Mouse (Mus musculus): ENCODE measurements around the gene Mefv. TPM values are rescaled to one million over a fixed set of nuclear protein-coding genes. Genes with fewer than 3 reads are reported as not detected.

Mefv gene
- total and polyA plus RNA-seq, 3 experiments, result not detected

DNA sequence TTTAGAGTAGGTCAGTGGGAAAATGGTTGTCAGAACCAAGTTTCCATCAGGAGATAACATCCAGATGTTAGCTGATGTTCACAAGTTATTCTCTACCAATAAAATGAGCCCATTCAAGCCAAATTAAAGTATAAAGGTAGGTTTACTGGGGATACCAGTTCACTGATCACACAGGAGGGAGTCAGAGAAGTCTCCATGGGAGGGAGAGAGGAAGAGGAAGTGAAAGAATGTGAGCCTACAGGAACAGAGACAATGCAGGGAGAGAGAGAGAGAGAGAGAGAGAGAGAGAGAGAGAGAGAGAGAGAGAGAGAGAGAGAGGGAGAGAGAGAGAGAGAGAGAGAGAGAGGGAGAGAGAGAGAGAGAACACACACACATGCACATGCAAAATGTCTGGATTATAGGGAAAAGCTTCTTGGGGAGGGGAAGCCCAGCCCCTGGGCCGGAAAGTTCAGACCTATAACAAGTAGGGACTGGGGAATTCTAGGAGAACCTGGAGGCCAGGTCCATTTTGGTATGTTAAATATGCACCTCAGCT lies 15.4 kb upstream of the Mefv start:
- Histone ChIP-seq H3K79me2 (ENCODE audit: control insufficient read depth, insufficient read depth, low read length, poor library complexity) (no peaks in the 10 kb centered on the region), H3K4me3 (ENCODE audit: control insufficient read depth in 1 of 2, insufficient read depth in 1 of 2, low read depth in 2 of 2, low read length in 2 of 2) (no peak overlapping the region), H3K27ac (ENCODE audit: control insufficient read depth, low read depth, low read length) (no peak overlapping the region), H3K4me1 (ENCODE audit: control insufficient read depth in 1 of 2, insufficient read depth in 2 of 2, low read length in 2 of 2) (no peaks in the 10 kb centered on the region), H3K9ac (ENCODE audit: control insufficient read depth, low read depth, low read length, poor library complexity, severe bottlenecking) (no peak overlapping the region), H3K27me3 (ENCODE audit: control insufficient read depth in 1 of 2, insufficient read depth in 2 of 2, low read length in 2 of 2) (peaks cover 0 to 7% of the 10 kb centered on the region in 2 experiments; a peak in 1 of 4 replicates), H3K9me3 (replicated peaks; ENCODE audit: insufficient read depth, low read length) (no peaks in the 10 kb centered on the region), H3K36me3 (ENCODE audit: control insufficient read depth in 1 of 2, insufficient read depth in 2 of 2, low read length in 2 of 2) (peaks cover 0 to 4% of the 10 kb centered on the region in 2 experiments; a peak in 1 of 4 replicates)
- TF ChIP-seq HCFC1 (IDR thresholded peaks at IDR 0.05; ENCODE audit: low read depth, low read length), result no peak
- TF ChIP-seq JUND (IDR thresholded peaks at IDR 0.05; ENCODE audit: low read depth, low read length), result peak; percentile 95
- no peak for TF ChIP-seq TBP (IDR thresholded peaks at IDR 0.05; ENCODE audit: low read depth, low read length)
- peak; percentile 23 for DNase-seq (ENCODE audit: low read depth, low spot score)

GRCm38 (mm10) chr16:3732612-3733011 lies 14.7 kb upstream of the Mefv start:
- Histone ChIP-seq H3K9ac (ENCODE audit: control insufficient read depth, low read depth, low read length, poor library complexity, severe bottlenecking) (no peak overlapping the region), H3K27ac (ENCODE audit: control insufficient read depth, low read depth, low read length) (no peak overlapping the region), H3K36me3 (ENCODE audit: control insufficient read depth in 1 of 2, insufficient read depth in 2 of 2, low read length in 2 of 2) (peaks cover 0 to 4% of the 10 kb centered on the region in 2 experiments; a peak in 1 of 4 replicates), H3K27me3 (ENCODE audit: control insufficient read depth in 1 of 2, insufficient read depth in 2 of 2, low read length in 2 of 2) (peaks cover 0 to 4% of the 10 kb centered on the region in 2 experiments; a peak in 1 of 4 replicates), H3K9me3 (replicated peaks; ENCODE audit: insufficient read depth, low read length) (no peaks in the 10 kb centered on the region), H3K4me3 (ENCODE audit: control insufficient read depth in 1 of 2, insufficient read depth in 1 of 2, low read depth in 2 of 2, low read length in 2 of 2) (no peak overlapping the region), H3K4me1 (ENCODE audit: control insufficient read depth in 1 of 2, insufficient read depth in 2 of 2, low read length in 2 of 2) (no peaks in the 10 kb centered on the region), H3K79me2 (ENCODE audit: control insufficient read depth, insufficient read depth, low read length, poor library complexity) (no peaks in the 10 kb centered on the region)
- TF ChIP-seq MYC (IDR thresholded peaks at IDR 0.05; ENCODE audit: low read depth, low read length) (peak; percentile 66; the same call in 1 of the 2 replicates), EP300 (IDR thresholded peaks at IDR 0.05; ENCODE audit: low read depth in 1 of 2, low read length in 2 of 2) (peak in 1 of 2 experiments; percentile 31; a peak in 1 of 4 replicates), ELF1 (IDR thresholded peaks at IDR 0.05; ENCODE audit: low read depth, low read length) (no peak), ZNF384 (IDR thresholded peaks at IDR 0.05; ENCODE audit: low read depth, low read length) (peak; percentile 72), MEF2A (IDR thresholded peaks at IDR 0.05; ENCODE audit: extremely low read depth, insufficient replicate concordance, low read depth, low read length, poor library complexity, severe bottlenecking) (no peak), POLR2AphosphoS5 (IDR thresholded peaks at IDR 0.05; ENCODE audit: borderline replicate concordance, low read depth, low read length) (no peak)
- DNase-seq (ENCODE audit: low read depth, low spot score), result peak; percentile 82

DNA sequence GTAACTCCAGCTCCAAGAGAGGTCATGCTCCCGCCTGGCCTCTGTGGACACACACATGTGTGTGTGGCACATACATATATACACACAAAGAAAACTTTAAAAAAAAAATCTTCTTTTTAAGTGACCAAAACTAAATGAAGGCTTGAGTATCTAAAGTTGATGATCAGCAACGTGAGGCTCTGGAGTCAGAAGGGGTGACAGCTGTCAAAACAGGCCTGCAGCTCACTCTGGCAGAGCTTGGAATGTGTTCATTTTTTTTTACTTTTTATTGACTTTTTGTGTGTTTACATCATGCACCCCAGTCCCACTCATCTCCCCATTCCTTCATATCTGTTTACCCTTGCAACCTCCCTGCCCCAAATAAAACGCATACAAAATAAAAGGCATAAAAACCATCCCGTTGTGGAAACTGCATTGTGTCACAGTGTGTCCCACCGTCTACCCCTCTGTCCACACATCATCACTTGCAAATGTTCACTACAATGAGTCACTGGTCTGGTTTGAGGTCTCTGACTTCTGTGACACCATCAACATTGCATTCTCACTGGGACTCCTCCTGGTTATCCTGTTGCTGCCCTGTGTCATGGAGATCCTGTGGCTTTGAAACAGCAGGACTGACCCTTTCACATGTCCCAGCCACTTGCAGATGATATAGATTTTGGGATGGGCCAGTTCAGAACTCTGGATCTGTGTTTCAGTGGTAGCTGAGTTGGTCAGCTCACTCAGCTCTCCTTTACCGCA lies 10.3 kb upstream of the Mefv start:
- no peak for DNase-seq (ENCODE audit: low read depth, low spot score)
- H3K9ac ChIP-seq (ENCODE audit: control insufficient read depth, low read depth, low read length, poor library complexity, severe bottlenecking), result no peak overlapping the region
- H3K9me3 ChIP-seq (replicated peaks; ENCODE audit: insufficient read depth, low read length), result no peaks in the 10 kb centered on the region
- TF ChIP-seq CTCF (IDR thresholded peaks at IDR 0.05 in 2 of 3, conservative IDR thresholded peaks at IDR 0.05 in 1 of 3; ENCODE audit: control insufficient read depth in 1 of 3, insufficient read depth in 1 of 3, low read depth in 2 of 3, low read length in 3 of 3, poor library complexity in 1 of 3, severe bottlenecking in 1 of 3), result no peak
- peaks cover 0 to under 1% of the 10 kb centered on the region in 2 experiments; a peak in 1 of 4 replicates for H3K27me3 ChIP-seq (ENCODE audit: control insufficient read depth in 1 of 2, insufficient read depth in 2 of 2, low read length in 2 of 2)
- H3K27ac ChIP-seq (ENCODE audit: control insufficient read depth, low read depth, low read length), result no peak overlapping the region
- no peak overlapping the region for H3K4me3 ChIP-seq (ENCODE audit: control insufficient read depth in 1 of 2, insufficient read depth in 1 of 2, low read depth in 2 of 2, low read length in 2 of 2)
- no peaks in the 10 kb centered on the region for H3K4me1 ChIP-seq (ENCODE audit: control insufficient read depth in 1 of 2, insufficient read depth in 2 of 2, low read length in 2 of 2)
- peaks cover 0 to 4% of the 10 kb centered on the region in 2 experiments; a peak in 1 of 4 replicates for H3K36me3 ChIP-seq (ENCODE audit: control insufficient read depth in 1 of 2, insufficient read depth in 2 of 2, low read length in 2 of 2)
- H3K79me2 ChIP-seq (ENCODE audit: control insufficient read depth, insufficient read depth, low read length, poor library complexity), result no peaks in the 10 kb centered on the region
